Mouse (Mus musculus): ENCODE data around the gene Cldn6.
A peak's percentile ranks its signal among the peaks of the same experiment; 100 is the strongest.

The Cldn6 gene

DNA sequence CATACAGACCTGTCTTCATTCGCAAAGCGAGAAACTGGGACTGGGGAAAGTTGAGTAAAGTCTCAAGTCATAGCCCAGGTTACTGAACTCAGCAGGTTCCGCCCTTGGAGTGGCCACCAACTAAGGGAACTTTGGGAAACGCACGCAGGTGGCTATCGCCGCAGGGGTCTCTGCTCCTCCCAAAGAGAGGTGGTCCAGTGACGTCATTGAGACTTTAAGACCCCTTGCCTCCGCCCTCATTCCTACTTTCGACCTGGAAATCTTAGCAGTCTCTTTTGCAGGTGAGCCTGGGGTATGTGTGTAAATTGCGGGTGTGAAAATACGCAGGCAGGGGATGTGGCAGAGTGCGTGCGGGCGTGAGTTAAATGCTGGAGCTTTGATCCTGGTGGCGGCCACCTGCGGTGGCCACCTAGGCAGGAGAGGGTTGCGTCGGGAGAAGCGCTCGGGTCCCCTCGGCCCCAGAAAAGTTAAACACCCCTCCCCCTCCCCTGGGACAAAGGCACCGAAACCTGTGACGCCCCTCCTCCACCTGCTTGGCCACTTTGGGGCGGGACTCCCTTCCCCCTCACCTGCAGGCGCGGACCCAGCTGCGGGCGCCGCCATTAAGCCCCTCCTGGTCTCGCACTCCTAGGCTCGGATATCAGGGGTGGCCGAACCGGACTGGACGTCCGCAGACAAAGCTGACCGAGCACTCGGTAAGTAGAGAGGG, at the start of gene Cldn6:
Gene Cldn6 (plus strand): TSS at position 123 of the 709 bp plus-strand sequence.
- DNase-seq (ENCODE audit: low read depth): no peak

DNA sequence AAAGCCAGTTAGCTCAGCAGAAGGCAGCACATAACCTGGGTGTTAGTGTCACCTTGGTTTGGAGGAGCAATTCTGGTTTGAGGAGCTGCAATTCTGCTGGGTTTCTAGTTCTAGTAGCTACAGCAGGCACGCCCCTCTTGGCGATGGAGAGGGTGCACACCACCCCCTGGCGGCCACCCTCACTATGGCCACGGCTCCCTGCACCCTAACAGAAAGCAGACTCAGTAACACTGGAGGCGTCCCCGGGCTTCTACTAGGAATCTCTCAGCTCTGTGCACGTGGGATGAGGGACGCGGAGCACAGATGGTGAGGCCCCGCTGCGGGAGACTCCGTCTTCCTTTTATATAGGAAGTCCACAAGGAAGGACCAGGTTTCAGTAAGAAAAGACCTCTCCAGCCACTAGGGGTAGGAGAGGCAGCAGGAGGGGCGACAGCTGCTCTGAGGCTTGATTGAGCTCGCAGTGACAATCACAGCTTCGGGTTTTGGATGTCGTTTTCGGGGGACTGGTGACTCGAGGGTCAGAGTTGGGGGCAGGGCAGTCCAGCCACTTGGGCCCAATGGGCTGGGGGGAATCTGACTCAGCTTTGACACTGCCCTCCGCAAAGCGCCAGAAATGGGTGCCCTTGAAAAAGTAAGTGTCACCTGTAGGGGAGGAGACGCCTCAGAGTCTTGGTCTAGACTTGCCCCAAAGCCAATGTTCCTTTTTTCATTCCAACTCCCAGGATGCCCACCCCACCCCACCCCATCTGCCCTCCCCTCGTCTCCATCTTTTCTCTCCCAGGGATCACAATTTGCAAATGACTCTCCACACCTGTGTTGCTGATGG, 48.6 kb upstream of the Cldn6 start:
- DNase-seq (ENCODE audit: low read depth): peak; percentile 17

DNA sequence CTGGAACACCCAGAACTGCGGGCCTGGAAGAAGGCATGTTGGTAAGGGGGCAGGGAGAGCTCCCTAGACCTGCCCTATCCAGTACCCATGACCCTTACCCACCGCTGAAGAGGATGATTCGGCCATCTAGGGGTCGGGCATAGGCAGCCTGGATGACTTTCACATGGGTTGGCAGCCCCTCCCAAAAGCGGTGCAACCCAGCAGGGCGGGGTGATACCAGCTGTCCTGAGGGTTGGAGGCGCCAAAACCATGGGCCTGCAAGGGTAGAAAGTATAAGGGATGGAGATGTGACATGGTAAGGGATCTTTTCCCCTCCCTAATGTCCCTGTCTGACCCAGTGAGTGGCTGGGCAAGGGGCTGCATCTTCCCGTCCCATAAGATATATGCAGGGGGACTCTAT, 47.8 kb upstream of the Cldn6 start:
- no peak for DNase-seq (ENCODE audit: low read depth)

DNA sequence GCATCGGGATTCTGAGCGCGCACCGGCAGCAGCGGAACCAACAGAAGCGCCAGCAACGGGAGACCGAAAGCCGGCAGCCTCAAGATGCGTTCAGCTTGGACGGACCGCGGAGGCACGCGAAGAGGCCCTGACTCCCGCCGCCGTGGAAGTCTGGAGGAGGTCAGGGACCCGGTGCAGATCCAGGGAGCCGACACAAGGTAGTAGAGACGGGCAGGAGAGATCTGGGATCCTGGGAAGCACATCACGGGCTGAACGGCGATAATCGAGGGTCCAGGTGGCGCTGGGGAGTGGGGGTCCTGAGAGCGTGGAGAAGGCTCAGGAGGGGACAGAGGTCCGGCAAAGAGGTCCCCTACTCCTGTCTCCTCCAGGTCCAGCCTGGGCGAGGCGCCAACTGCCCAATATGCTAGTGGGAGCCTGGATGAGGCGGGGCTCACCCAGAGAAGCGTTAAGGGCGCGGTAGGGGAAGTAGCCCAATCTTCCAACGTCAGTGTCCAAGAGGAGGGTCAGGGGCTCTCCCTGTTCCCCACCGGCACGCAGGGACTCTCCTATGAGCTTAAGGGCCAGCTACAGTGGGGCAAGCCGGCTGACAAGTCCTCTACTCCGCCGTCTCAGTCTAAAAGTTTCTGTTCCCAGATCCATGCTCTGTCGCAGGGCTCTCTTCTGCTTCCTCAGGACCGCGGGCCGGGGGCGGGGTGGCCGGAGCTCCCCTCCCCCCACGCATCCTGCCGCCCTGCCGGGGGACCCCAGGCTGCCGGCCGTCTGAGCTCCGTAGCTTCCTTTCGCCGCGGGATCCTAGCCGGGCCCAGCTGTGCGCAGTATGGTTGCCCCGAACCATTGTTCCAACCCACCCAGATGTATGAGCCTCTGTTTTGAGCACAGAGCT, 34.2 kb upstream of the Cldn6 start, which contains the start of gene Mmp25:
Gene Mmp25 (minus strand): TSS at position 665 of the 883 bp plus-strand sequence.
- no peak for DNase-seq (ENCODE audit: low read depth)

DNA sequence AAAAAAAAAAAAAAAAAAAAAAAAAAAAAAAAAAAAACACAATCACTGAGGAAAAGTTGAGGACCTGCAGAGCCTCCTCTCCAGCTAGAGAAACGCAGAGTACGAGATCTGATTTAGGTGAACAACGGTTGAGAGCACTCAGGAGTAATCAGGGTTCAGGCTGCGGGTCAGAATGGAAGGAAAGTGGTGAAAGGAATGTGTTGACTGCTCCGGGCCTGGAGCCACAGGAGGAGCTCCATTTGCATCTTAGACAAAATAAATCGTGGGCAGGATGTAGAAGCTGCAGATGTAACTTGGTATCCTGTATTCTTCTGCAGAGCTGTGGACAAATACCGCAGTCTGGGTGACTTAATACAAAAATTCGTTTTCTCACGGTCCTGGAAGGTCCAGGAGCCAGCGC, 33.2 kb upstream of the Cldn6 start:
- DNase-seq (ENCODE audit: low read depth): no peak

DNA sequence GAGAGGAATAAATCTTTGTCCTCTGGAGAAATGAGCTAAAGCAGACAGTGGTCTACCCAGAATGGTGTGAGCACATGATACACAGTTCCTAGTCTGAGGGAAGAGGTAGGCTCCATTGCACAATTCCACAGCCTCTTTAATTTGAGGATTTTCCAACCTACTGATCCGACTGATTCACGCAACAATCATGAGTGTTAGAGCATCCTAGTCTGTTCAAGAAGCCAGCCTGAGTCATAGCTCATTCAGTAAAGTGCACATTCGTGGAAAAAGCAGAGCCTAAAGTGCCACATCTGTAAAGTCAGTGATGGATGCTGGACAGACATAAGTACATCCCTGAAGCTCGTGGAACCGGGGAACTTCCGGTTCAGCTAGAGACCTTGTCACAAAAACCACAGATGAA, 27.7 kb upstream of the Cldn6 start:
- DNase-seq (ENCODE audit: low read depth): no peak

DNA sequence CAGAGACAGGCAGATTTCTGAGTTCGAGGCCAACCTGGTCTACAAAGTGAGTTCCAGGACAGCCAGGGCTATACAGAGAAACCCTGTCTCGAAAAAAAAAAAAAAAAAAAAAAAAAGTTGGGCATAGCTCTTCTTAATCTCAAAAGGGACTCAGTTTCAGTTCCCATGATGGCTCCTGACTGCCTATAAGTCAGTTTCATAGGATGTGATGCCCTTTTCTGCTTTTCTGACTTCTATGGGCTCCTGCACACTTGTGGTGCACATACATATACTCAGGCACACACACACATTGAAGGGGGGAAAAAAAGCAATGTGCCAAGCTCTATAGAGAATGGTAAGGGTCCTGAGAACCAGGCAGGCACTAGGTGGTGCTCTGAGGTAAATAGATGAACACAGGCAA, 25.7 kb upstream of the Cldn6 start:
- no peak for DNase-seq (ENCODE audit: low read depth)

DNA sequence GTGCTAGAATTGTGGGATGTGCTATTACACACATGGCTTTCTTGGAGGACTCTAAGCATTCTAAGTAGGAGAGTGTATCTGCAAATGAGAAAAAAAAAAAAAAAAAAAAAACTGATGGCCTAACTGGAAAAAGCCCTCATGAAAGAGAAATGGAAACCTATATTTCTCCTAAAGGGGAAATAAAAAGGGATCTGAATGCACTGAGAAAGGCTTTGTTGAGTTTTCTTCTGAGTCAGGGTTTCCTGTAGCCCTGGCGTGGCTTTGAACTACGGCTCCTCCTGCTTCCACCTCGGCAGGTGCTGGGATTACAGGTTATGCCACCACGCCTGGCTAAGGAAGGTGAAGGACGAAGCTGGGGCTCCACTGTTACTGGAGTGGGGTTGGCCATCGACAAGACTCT, 25.0 kb upstream of the Cldn6 start:
- no peak for DNase-seq (ENCODE audit: low read depth)

DNA sequence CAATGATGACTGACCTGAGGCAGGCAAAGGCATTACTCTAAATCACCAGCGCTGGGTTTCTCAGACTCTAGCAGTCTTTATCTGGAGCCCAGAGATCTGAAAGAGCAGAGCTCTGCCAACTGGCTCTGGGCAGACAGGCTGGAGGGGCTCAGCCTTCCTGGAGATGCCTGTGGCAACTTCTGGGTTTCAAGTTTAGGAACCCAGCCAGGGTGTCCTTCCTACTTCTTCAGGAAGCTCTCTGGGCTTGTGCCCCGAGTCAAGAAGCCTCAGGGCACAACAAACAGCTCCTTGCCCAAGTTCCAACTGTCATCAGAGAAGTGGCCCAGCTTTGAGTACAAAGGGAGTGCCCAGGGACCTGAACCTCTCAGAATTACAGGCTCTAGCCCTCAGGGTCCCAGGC, 24.6 kb upstream of the Cldn6 start:
- no peak for DNase-seq (ENCODE audit: low read depth)

DNA sequence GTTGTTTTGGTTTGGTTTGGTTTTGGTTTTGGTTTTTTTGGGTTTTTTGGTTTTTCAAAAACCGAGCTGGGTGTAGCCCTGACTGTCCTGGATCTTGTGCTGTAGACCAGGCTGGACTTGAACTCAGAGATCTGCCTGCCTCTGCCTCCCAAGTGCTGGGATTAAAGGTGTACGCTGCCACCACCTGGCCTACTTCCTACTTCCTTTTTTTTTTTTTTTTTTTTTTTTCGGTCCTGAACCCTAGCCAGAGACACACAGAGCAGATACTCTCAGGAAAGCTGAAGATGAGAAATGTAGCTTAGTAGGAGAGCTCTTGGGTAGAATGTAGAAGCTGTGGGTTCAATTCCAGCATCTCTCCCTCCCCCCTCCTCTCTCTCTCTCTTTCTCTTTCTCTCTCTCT, 20.6 kb upstream of the Cldn6 start:
- no peak for DNase-seq (ENCODE audit: low read depth)

DNA sequence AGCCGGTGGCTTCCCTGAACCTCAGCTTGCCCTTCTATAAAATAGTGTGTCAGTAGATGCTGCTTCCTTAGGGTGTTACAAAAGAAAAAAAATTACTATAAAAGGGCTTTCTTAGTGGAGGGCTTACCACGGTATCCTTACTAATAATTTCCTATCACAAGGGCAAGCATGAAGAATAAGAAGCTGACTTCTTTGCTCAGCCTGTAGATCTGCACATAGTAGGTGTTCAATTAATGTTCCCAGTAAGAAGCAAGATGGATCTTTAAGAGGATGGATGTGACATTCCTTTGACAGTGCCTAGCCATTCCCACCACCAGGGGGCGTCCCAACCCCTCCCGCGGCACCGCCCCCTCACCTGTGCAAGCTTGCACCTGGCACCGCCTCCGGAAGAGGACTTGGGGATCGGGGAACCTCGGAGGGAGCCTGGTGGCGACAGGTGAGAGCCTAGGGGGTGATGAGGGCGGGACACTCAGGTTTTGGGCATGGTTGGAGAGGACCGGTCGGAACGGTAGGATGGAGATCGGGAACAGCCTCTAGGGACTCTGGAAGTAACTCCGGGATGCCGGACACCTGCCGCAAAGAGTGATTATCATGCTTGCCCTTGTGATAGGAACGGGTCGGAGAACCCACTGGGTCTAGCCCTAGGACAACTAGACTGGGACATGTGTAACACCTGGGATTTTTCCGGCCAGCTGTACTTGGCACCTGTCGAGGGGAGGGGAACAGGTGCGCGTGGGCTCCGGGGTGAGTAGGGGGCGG, 18.8 kb upstream of the Cldn6 start, which contains the start of gene Bicdl2:
Gene Bicdl2 (plus strand): TSS at position 390 of the 759 bp plus-strand sequence.
- no peak for DNase-seq (ENCODE audit: low read depth)

DNA sequence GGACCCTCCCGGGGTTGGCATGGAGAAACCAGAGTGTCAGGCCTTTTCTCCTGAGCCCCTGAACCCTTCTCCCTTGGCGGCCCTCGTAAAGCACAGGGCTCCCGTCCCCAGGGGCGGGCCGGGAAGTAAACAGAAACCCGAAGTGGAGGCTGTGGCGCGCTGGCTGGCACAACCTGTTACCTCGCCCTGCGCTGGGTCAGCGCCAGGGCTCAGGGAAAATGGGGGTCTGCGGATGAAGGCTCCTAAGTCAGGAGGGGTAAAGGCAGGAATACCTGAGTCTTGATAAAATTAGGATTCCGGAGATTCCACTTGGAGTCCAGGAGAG, 18.2 kb upstream of the Cldn6 start:
- DNase-seq (ENCODE audit: low read depth): no peak

DNA sequence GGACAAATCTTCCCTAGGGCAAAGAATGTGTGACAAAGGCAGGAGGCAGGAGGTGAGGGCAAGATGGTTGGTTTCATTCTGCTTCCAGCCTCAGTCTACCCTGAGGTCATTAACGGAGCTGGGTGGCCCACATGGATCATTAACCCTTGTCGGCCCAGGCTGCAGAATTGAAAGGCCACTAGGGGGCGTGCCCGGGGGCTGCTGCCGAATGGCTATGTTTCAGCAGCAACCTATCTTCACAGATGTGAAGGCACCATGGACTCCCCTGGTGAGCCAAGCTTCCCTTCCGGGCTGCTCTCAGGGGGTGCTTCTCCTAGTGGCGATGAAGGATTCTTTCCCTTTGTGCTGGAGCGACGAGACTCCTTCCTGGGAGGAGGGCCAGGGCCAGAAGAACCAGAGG, 17.5 kb upstream of the Cldn6 start:
- DNase-seq (ENCODE audit: low read depth): no peak

DNA sequence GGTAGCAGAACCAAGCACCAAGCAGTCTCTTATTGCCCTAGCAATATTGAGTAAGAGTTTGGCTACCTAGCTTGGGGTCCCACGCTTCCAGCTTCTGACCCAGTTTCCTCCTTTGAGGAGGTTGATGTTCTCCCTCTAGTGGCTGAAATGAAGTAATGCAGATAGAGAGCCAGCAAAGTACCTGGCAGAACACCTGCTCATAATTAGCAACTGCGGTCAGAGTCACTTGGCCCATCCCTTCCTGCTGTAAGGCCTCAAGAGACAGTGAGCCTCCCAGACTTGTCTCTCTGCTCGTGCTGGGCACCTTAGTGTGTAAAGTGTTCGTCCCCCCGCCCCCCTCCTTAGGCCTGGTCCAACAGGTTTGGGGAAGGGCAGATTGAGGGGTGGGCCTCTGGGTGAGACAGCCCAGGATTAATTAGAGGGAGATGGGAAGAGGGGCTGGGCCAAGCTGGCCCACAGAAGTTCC, 14.5 kb upstream of the Cldn6 start:
- no peak for DNase-seq (ENCODE audit: low read depth)

DNA sequence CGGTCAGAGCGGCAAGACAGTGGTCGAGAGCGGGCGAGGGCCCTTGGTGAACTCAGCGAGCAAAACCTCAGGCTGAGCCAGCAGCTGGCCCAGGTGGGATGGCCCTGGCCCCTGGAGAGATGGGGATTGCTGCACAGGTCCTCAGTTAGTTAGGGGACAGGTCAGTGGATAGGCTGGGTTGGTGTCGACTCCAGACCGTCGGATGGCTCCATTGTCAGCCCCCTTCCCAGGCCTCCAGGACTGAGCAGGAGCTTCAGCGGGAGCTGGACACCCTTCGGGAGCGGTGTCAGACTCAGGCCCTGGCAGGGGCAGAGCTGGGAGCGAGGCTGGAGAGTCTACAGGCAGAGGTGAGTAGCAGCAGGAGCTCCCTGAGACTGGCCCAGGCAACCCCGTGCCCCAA, 13.5 kb upstream of the Cldn6 start:
- DNase-seq (ENCODE audit: low read depth): no peak

DNA sequence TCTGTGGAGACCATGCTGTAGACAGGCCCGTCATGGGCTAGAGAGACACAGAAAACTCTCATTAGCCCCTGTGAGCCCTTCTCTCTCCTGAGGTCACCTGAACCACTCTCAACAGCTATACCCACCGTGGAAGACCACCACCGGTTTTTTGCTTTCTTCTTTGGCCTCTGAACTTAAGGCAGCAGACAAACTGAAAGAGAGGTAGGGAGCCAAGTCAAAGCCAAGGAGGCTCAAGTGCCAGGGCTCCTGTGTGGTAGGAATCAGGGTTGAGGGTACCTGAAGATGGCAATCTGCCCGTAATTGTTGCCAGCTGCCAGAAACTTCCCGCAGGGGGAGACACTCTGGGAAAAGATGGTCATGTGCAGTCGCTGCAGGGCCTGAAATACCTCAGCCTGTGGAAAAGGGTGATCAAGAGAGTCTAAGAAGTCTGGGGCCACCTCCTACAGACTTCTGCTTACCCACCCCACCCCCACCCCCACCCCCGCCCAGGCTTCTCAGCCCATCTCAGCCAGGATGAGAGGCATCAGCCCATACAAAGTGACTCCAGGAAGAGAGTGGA, 8.5 kb upstream of the Cldn6 start:
- no peak for DNase-seq (ENCODE audit: low read depth)

DNA sequence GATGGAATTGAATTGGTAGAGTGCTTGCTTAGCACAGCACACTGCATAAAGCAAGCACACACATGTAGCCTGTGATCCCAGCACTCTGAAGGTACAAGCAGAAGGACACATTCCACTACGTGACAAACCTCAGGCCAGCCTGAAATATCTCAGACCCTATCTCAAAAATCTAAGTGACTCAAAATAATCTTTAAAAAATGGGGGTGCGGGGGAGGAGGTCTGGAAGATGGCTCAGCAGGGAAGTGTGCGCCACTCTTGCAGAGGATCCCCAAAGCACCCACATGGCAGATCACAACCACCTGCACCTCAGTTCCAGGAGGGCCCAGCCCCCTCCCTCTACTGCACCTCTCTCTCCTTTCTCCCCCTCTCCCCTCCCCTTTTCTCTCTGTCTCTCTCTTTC, 7.5 kb upstream of the Cldn6 start:
- DNase-seq (ENCODE audit: low read depth): no peak

DNA sequence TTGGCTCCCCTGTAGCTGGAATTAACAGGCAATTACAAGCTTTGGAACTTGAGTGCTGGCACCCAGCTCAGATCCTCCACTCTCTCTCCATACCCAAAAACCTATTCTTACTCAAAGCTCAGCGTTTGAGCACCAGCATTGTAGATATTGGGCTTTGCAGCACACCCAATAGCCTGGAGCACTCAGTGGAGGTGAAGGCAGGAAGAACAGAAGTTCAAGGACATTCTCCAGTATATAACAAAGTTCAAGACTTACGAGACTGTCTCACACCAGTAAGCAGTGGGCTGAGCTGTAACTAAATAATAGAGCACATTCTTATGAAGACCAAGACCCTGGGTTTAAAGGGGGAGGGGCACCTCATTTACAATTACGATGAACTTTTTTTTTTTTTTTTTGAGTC, 6.3 kb upstream of the Cldn6 start:
- DNase-seq (ENCODE audit: low read depth): no peak

DNA sequence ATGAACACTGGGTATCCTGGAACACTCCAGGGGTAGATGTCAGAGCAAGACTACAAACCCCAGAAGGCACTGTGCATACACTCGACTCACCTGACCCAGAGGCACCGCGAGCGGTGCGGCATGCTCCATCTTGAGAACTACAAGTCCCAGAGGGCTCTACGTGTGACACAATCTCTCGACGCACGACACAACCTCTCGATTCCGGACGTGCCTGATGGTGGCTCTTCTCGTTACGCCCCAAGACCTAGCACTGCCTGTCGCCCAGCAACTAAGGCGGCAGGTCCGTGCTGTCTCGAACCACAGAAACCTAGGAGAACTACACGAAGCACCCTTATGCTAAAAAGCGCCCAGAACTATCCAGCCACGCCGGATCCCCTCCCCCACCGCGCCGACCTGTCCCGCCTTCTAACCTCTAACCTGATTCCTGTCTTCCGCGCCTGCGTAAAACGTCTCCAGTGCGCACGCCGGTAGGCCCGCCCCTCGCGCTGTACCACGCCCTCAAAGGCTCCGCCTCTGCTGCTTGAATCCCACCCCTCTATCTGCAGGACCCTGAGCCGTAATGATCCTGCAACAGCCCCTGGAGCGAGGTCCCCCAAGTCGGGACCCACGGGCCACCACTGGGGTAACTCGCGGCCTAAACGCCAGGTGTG, 5.5 kb upstream of the Cldn6 start, which contains the start of the genes Hcfc1r1 and Thoc6:
Gene Hcfc1r1 (plus strand): TSS at position 173 of the 650 bp plus-strand sequence.
Gene Thoc6 (minus strand): TSS at position 459 of the 650 bp plus-strand sequence.
- DNase-seq (ENCODE audit: low read depth): peak; percentile 93

DNA sequence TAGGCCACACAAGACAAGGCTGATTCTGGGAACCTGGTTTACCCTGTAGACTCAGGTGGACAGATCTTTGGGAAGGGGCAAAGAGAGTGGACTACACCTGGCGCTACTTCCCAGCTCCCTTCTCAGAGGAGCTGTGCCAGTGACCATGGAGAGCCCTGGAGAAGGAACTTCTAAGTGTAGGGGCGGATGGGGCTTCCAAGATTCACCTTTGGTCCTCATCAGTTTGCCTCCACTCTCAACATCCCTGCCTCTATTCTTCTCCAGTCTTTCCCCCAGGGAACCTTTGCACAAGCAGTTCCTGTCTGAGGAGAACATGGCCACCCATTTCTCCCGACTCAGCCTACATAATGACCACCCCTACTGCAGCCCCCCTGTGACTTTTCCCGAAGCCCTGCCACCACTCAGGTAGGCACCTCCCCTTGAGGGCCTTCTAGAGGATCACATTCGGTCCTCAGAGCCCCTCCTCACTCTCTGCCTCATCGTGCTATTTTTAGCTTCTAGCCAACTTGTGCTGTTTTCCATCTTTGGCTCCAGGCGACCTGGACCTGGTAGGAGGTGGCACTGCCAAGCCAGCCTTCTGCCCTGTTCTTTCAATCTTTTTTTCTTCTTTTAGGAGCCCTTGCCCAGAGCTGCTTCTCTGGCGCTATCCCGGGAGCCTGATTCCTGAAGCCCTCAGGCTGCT, 4.6 kb upstream of the Cldn6 start:
- no peak for DNase-seq (ENCODE audit: low read depth)

Measured in c-Kit-positive CD71-positive TER-119-negative erythroid progenitor cells, embryonic 14.5 days (primary cell).